Mouse (Mus musculus): ENCODE measurements around the gene Slc4a8. TPM values are rescaled to one million over a fixed set of nuclear protein-coding genes. Genes with fewer than 3 reads are reported as not detected.
A peak's percentile ranks its signal among the peaks of the same experiment; 100 is the strongest.

The Slc4a8 gene
- polyA plus RNA-seq, 1 experiment from 2014 or later, result 1.3 TPM

DNA sequence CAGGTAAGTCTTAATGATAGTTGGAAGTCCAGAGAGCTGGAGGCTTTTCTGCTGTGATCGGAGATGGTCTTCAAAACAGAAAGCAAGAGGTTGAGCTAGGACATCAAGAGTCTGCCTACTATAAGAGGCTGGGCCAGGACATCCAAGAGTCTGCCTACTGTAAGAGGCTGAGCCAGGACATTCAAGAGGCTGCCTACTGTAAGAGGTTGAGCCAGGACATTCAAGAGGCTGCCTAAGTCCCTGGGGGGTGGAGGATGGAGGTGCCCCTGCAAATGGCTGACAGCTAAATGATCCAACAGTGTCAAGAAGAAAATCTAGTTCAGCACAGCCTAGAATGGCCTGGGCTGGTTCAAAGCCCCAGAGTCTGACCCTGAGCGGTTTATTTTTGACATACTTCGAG lies 13.0 kb upstream of the Slc4a8 start:
- Histone ChIP-seq H3K36me3 (ENCODE audit: control insufficient read depth, insufficient read depth) (no peaks in the 10 kb centered on the region), H3K9me3 (replicated peaks; ENCODE audit: control insufficient read depth, low read length) (no peaks in the 10 kb centered on the region), H3K27ac (ENCODE audit: low read length) (no peak overlapping the region), H3K4me3 (ENCODE audit: low read length) (no peak overlapping the region), H3K4me2 (ENCODE audit: low read depth, low read length) (no peak overlapping the region), H3K9ac (ENCODE audit: low read length) (no peak overlapping the region), H3K4me1 (ENCODE audit: control insufficient read depth, insufficient read depth, low read length) (peaks cover 10% of the 10 kb centered on the region), H3K27me3 (ENCODE audit: control insufficient read depth, insufficient read depth, low read length) (peaks cover 5% of the 10 kb centered on the region; the same call in 1 of the 2 replicates)
- 82% methylated on average over 3 of the region's 3 CpGs for WGBS
- no peak for ATAC-seq (replicated peaks; ENCODE audit: extremely low read depth, insufficient read depth, low FRiP score)

DNA sequence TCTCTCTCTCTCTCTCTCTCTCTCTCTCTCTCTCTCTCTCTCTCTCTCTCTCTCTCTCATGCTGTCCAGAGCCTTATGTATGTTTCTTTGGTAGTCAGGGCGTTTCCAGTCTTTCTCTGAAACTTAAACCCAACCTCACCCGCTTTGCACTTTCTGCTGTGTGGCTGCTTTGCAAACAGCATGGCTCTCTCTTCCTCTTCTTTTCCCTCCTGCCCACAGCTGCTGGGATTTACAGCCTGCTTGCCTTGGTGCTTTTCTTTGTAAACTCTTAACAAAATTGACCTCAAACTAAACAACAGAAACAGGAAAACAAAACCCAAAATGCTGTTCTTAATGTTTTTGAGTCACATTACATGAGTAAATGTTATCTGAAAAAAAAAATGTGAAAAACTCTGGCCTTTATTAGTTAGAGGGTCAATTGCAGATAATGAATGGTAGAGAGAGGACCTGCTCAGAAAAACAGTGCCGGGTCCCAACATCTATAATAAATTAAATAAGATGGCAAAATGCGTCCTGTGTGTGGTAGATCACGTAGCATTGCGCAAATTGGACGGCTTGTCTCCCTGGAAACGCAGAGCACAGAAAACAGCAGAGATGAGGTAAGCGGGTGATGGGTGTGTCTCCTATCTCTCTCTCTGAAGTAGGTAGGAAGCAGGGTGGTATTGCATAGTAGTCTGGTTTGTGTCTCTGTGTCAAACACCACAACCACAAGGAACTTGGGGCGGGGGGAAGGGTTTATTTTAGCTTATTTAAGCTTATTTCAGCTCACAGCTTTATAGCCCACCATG lies 11.6 kb upstream of the Slc4a8 start:
- no peak for ATAC-seq (replicated peaks; ENCODE audit: extremely low read depth, insufficient read depth, low FRiP score)
- Histone ChIP-seq H3K36me3 (ENCODE audit: control insufficient read depth, insufficient read depth) (no peaks in the 10 kb centered on the region), H3K4me1 (ENCODE audit: control insufficient read depth, insufficient read depth, low read length) (peaks cover 11% of the 10 kb centered on the region), H3K9ac (ENCODE audit: low read length) (no peak overlapping the region), H3K4me3 (ENCODE audit: low read length) (no peak overlapping the region), H3K4me2 (ENCODE audit: low read depth, low read length) (no peak overlapping the region), H3K27ac (ENCODE audit: low read length) (no peak overlapping the region), H3K9me3 (replicated peaks; ENCODE audit: control insufficient read depth, low read length) (no peaks in the 10 kb centered on the region), H3K27me3 (ENCODE audit: control insufficient read depth, insufficient read depth, low read length) (peaks cover 9% of the 10 kb centered on the region; the same call in 1 of the 2 replicates)
- 68% methylated on average over 10 of the region's 10 CpGs for WGBS

DNA sequence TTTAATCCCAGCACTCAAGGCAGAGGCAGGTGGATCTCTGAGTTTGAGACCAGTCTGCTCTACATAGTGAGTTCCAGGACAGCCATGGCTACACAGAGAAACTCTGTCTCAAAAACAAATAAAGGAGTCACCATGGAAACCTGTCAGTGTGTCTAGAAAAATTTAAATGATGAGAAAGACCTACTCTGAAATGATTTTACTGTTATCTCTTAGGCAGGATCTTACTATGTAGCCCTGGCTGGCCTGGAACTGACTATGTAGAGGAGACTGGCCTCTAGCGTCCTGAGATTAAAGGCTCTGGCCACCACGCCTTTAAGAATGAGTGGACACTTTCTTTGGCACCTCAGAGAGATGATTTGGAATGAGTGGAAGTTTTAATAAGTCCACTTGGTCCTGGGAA lies 9.1 kb upstream of the Slc4a8 start:
- H3K4me3 ChIP-seq (ENCODE audit: low read length), result no peak overlapping the region
- no peak for ATAC-seq (replicated peaks; ENCODE audit: extremely low read depth, insufficient read depth, low FRiP score)

DNA sequence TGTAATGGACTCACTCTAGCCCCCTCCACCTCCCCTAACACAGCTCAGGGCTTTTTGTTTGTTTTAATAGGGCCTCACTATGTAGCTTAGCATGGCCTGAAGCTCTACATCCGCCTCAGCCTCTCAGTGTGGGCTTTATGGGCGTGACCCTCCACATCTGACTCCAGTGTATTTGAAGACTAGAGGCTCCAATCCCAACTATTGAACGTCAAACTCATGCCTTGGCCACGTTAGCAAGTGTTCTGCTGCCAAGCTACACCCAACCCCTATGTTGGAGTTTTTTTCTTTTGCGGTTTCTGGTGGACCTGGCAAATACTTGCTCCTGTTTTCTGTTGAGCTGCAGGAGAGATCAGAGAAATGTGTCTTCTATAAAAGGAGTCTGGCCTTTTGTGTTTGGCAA lies 8.5 kb upstream of the Slc4a8 start:
- no peak overlapping the region for H3K9ac ChIP-seq (ENCODE audit: low read length)
- no peak for ATAC-seq (replicated peaks; ENCODE audit: extremely low read depth, insufficient read depth, low FRiP score)
- no peaks in the 10 kb centered on the region for H3K9me3 ChIP-seq (replicated peaks; ENCODE audit: control insufficient read depth, low read length)
- no peaks in the 10 kb centered on the region for H3K36me3 ChIP-seq (ENCODE audit: control insufficient read depth, insufficient read depth)
- H3K4me3 ChIP-seq (ENCODE audit: low read length), result no peak overlapping the region
- peaks cover 6% of the 10 kb centered on the region; the same call in 1 of the 2 replicates for H3K4me1 ChIP-seq (ENCODE audit: control insufficient read depth, insufficient read depth, low read length)
- no peak overlapping the region for H3K27ac ChIP-seq (ENCODE audit: low read length)
- H3K4me2 ChIP-seq (ENCODE audit: low read depth, low read length), result no peak overlapping the region
- H3K27me3 ChIP-seq (ENCODE audit: control insufficient read depth, insufficient read depth, low read length), result peaks cover 11% of the 10 kb centered on the region; the same call in 1 of the 2 replicates
- WGBS, result 57% methylated on average over 5 of the region's 5 CpGs

More for the DNA sequence above, 9.1 kb upstream of the Slc4a8 start:
- no peak overlapping the region for H3K9ac ChIP-seq (ENCODE audit: low read length)
- no peaks in the 10 kb centered on the region for H3K36me3 ChIP-seq (ENCODE audit: control insufficient read depth, insufficient read depth)
- H3K27ac ChIP-seq (ENCODE audit: low read length), result no peak overlapping the region
- peaks cover 11% of the 10 kb centered on the region for H3K4me1 ChIP-seq (ENCODE audit: control insufficient read depth, insufficient read depth, low read length)
- H3K27me3 ChIP-seq (ENCODE audit: control insufficient read depth, insufficient read depth, low read length), result peaks cover 11% of the 10 kb centered on the region; the same call in 1 of the 2 replicates
- WGBS, result 58% methylated on average over 2 of the region's 2 CpGs
- no peaks in the 10 kb centered on the region for H3K9me3 ChIP-seq (replicated peaks; ENCODE audit: control insufficient read depth, low read length)
- H3K4me2 ChIP-seq (ENCODE audit: low read depth, low read length), result no peak overlapping the region

DNA sequence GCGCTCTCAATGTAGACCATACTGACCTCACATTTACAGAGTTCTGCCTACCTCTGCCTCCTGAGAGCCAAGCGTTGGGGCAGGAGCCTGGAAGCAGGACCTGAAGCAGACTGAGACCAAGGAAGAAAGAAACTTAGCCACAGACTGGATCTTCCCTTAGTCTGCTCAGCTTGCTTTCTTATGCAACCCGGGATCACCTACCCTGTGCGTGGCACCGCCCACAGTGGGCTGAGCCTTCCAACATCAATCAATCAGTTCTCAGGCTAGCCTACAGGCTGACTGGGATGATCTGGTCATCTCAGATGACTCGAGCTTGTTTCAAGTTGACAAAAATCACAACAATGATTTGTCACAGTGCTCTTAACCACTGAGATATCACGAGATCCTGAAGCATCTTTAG lies 7.5 kb upstream of the Slc4a8 start:
- peaks cover 11% of the 10 kb centered on the region; the same call in 1 of the 2 replicates for H3K27me3 ChIP-seq (ENCODE audit: control insufficient read depth, insufficient read depth, low read length)
- no peak overlapping the region for H3K27ac ChIP-seq (ENCODE audit: low read length)
- no peak overlapping the region for H3K4me3 ChIP-seq (ENCODE audit: low read length)
- no peak for ATAC-seq (replicated peaks; ENCODE audit: extremely low read depth, insufficient read depth, low FRiP score)
- peaks cover 6% of the 10 kb centered on the region; the same call in 1 of the 2 replicates for H3K4me1 ChIP-seq (ENCODE audit: control insufficient read depth, insufficient read depth, low read length)
- H3K36me3 ChIP-seq (ENCODE audit: control insufficient read depth, insufficient read depth), result no peaks in the 10 kb centered on the region
- no peak overlapping the region for H3K4me2 ChIP-seq (ENCODE audit: low read depth, low read length)
- H3K9me3 ChIP-seq (replicated peaks; ENCODE audit: control insufficient read depth, low read length), result no peaks in the 10 kb centered on the region
- no peak overlapping the region for H3K9ac ChIP-seq (ENCODE audit: low read length)
- 49% methylated on average over 7 of the region's 7 CpGs for WGBS

DNA sequence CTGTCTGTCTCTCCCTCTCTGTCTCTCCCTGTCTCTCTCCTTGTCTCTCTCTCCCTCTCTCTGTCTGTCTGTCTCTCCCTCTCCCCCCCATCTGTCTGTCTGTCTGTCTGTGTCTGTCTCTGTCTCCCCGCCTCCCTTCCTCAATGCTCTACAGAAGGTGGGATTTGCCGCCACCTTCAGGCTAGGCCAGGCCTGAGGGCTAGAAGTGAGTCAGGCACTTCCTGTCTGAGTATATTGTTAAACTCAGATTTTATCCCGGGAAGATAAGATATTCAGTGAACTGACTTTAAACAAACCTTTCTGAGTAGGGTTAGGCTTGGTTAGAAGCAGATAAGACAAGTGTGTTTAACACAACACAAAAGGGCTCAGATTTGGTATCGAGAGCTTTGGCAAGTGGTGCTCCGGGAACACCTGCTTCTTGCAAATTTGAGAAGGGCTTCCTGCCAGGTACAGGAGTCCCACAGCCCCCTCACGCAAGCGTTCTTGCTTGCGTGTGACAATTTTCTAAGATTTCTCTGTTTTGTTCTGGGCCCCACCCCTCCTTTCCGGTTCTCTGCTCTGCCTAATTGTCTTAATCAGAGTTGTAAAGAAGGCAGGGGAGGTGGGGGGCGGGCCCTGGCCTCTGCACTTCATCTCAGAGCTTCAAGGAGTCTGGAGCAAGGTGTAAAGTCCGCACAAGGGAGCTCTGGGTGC lies 6.6 kb upstream of the Slc4a8 start:
- Histone ChIP-seq H3K4me2 (ENCODE audit: low read depth, low read length) (peak overlapping the region; percentile 50), H3K27me3 (ENCODE audit: control insufficient read depth, insufficient read depth, low read length) (peaks cover 11% of the 10 kb centered on the region; the same call in 1 of the 2 replicates), H3K9me3 (replicated peaks; ENCODE audit: control insufficient read depth, low read length) (no peaks in the 10 kb centered on the region), H3K4me1 (ENCODE audit: control insufficient read depth, insufficient read depth, low read length) (peaks cover 6% of the 10 kb centered on the region; the same call in 1 of the 2 replicates), H3K4me3 (ENCODE audit: low read length) (peak overlapping the region; percentile 3), H3K36me3 (ENCODE audit: control insufficient read depth, insufficient read depth) (no peaks in the 10 kb centered on the region), H3K9ac (ENCODE audit: low read length) (no peak overlapping the region), H3K27ac (ENCODE audit: low read length) (no peak overlapping the region)
- 8% methylated on average over 11 of the region's 11 CpGs for WGBS
- ATAC-seq (replicated peaks; ENCODE audit: extremely low read depth, insufficient read depth, low FRiP score), result no peak

DNA sequence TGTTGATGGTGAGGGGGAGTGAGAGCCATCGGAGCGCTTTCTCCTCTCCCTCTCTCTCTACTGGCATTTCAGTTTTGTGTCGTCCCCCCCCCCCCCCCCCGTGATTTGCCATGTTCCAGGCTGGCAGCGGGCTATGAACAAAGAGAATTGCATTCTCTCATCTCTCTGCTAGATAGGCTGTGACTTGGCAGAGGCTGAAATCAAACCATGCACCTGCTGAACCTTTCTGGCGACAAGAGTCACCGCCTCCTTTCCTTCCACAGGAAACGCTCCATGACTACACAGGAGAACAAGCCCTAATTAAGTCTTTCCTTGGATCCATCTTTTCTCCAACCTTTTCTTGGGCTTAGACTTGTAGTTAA lies 6.1 kb upstream of the Slc4a8 start:
- Histone ChIP-seq H3K9me3 (replicated peaks; ENCODE audit: control insufficient read depth, low read length) (no peaks in the 10 kb centered on the region), H3K27me3 (ENCODE audit: control insufficient read depth, insufficient read depth, low read length) (peaks cover 11% of the 10 kb centered on the region; the same call in 1 of the 2 replicates), H3K36me3 (ENCODE audit: control insufficient read depth, insufficient read depth) (no peaks in the 10 kb centered on the region), H3K4me2 (ENCODE audit: low read depth, low read length) (peak overlapping the region; percentile 50), H3K27ac (ENCODE audit: low read length) (no peak overlapping the region), H3K4me3 (ENCODE audit: low read length) (peak overlapping the region; percentile 3), H3K9ac (ENCODE audit: low read length) (no peak overlapping the region), H3K4me1 (ENCODE audit: control insufficient read depth, insufficient read depth, low read length) (peaks cover 6% of the 10 kb centered on the region; the same call in 1 of the 2 replicates)
- no peak for ATAC-seq (replicated peaks; ENCODE audit: extremely low read depth, insufficient read depth, low FRiP score)
- whole genome bisulfite sequencing, result 40% methylated on average over 6 of the region's 8 CpGs

DNA sequence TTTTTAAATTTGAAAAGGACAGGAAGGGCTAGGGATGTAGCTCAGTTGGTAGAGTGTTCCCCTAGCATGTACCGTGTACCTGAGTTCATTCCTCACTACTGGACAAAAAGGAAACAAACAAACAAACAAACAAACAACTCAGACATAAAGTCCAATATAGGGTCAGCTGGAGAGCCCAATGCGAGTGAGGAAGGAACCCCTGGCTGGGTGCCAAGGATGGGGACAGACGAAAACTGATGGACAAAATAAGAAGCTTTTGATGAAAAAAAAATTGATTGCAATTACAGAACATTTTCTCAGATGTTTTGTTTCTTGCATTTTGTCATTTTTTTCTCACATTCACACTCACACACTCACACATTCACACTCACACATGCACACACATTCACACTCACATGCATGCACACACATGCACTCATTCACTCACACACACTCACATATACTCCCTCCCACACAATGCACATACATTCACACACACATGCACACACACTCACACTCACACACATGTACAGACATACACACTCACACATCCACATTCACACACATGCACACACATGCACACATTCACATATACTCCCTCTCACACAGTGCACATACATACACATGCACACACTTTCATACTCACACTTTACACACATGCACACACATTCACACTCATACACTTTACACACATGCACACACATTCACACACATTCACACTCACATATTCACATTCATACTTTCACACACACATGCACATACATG lies 5.5 kb upstream of the Slc4a8 start:
- 52% methylated on average over 3 of the region's 3 CpGs for WGBS
- H3K4me2 ChIP-seq (ENCODE audit: low read depth, low read length), result no peak overlapping the region
- no peaks in the 10 kb centered on the region for H3K9me3 ChIP-seq (replicated peaks; ENCODE audit: control insufficient read depth, low read length)
- H3K36me3 ChIP-seq (ENCODE audit: control insufficient read depth, insufficient read depth), result no peaks in the 10 kb centered on the region
- no peak for ATAC-seq (replicated peaks; ENCODE audit: extremely low read depth, insufficient read depth, low FRiP score)
- no peak overlapping the region for H3K9ac ChIP-seq (ENCODE audit: low read length)
- no peak overlapping the region for H3K27ac ChIP-seq (ENCODE audit: low read length)
- peaks cover 12% of the 10 kb centered on the region for H3K27me3 ChIP-seq (ENCODE audit: control insufficient read depth, insufficient read depth, low read length)
- no peak overlapping the region for H3K4me3 ChIP-seq (ENCODE audit: low read length)
- peaks cover 7% of the 10 kb centered on the region; the same call in 1 of the 2 replicates for H3K4me1 ChIP-seq (ENCODE audit: control insufficient read depth, insufficient read depth, low read length)

All from heart, embryonic 16.5 days (tissue).